In genomic region chr17:31391462-31391861, GRCm38 (mm10) we compare ENCODE assay signal across 15 mouse cellular contexts. TPM values are rescaled to one million over a fixed set of nuclear protein-coding genes. Genes with fewer than 3 reads are reported as not detected.
A peak's percentile ranks its signal among the peaks of the same experiment; 100 is the strongest.
DNase-seq lines count a peak whose midpoint lies in the region; ATAC-seq lines count a peak whose summit lies in the region.
"Had no signal": no experiment of that assay in that cellular context is flagged by ENCODE, and none has a peak within 500 bp of the region (broad histone marks: within the 10 kb centered on the region; RNA-seq: fewer than 3 reads in every experiment).

No protein-coding gene starts in this region.

- WGBS in kidney, embryonic 15.5 days = 50% methylated on average over 3 of the region's 3 CpGs
- 85% methylated on average over 3 of the region's 3 CpGs for WGBS in forebrain, embryonic 13.5 days

- no peak overlapping the region for H3K27ac ChIP-seq in kidney, embryonic 15.5 days
- H3K27ac ChIP-seq in forebrain, embryonic 13.5 days = no peak overlapping the region
- H3K27ac ChIP-seq: hindbrain, embryonic 10.5 days; liver, embryonic 15.5 days had no signal

- H3K4me2 ChIP-seq in kidney, embryonic 15.5 days = no peak overlapping the region
- H3K4me2 ChIP-seq in forebrain, embryonic 13.5 days = no peak overlapping the region
- H3K4me2 ChIP-seq: liver, embryonic 15.5 days; midbrain, embryonic 11.5 days had no signal

- no peaks in the 10 kb centered on the region for H3K9me3 ChIP-seq in kidney, embryonic 15.5 days (replicated peaks)
- H3K9me3 ChIP-seq in forebrain, embryonic 13.5 days (replicated peaks) = no peaks in the 10 kb centered on the region
- H3K9me3 ChIP-seq: hindbrain, embryonic 10.5 days; liver, embryonic 15.5 days had no signal

- H3K9ac ChIP-seq in kidney, embryonic 15.5 days = no peak overlapping the region
- H3K9ac ChIP-seq in forebrain, embryonic 13.5 days = no peak overlapping the region
- H3K9ac ChIP-seq: liver, embryonic 15.5 days had no signal

- no peak overlapping the region for H3K4me3 ChIP-seq in kidney, embryonic 15.5 days (replicated peaks)
- no peak overlapping the region for H3K4me3 ChIP-seq in forebrain, embryonic 13.5 days
- H3K4me3 ChIP-seq: hindbrain, embryonic 10.5 days; liver, embryonic 15.5 days had no signal

- peak; percentile 51 to 61 for DNase-seq in kidney, adult 8-10 months
- DNase-seq in forelimb bud, embryonic 11.5 days (ENCODE audit: low read depth, low spot score) = peak; percentile 28
- DNase-seq in kidney, postnatal 36 days = peak; percentile 45 to 48
- peak; percentile 48 for DNase-seq in lung, postnatal 25 days (ENCODE audit: low spot score)
- no peak for DNase-seq in retina, postnatal 1 day
- DNase-seq: adrenal gland, postnatal 25 days; cerebellum, postnatal 10 days; gastrocnemius, postnatal 36 days; spleen, adult 18-20 months had no signal

- peaks cover 6% of the 10 kb centered on the region; the same call in 1 of the 2 replicates for H3K27me3 ChIP-seq in kidney, embryonic 15.5 days
- H3K27me3 ChIP-seq in forebrain, embryonic 13.5 days = no peaks in the 10 kb centered on the region

- H3K36me3 ChIP-seq in kidney, embryonic 15.5 days = no peaks in the 10 kb centered on the region
- peaks cover 6% of the 10 kb centered on the region; the same call in 1 of the 2 replicates for H3K36me3 ChIP-seq in forebrain, embryonic 13.5 days (ENCODE audit: poor library complexity, severe bottlenecking)
- H3K36me3 ChIP-seq: hindbrain, embryonic 10.5 days; liver, embryonic 15.5 days had no signal

- no peak for ATAC-seq in kidney, embryonic 15.5 days (replicated peaks; ENCODE audit: low FRiP score)
- ATAC-seq in forebrain, embryonic 13.5 days = no peak
- ATAC-seq: CD4-positive, CD25-positive, alpha-beta regulatory T cell, adult 4 months had no signal

- H3K4me1 ChIP-seq in kidney, embryonic 15.5 days = peaks cover 39% of the 10 kb centered on the region
- peaks cover 39% of the 10 kb centered on the region for H3K4me1 ChIP-seq in forebrain, embryonic 13.5 days

RNA-seq across cellular contexts. Expression of gene Pde9a, which starts 5.5 kb away (rescaled TPM):
- polyA plus RNA-seq in kidney, embryonic 15.5 days (2015; fragmentation: Nextera tagmentation; extraction: Ambion mirVana) = 27.6 and 34.9 TPM in 2 replicates
- polyA plus RNA-seq in forebrain, embryonic 13.5 days (2015; fragmentation: Nextera tagmentation; extraction: Ambion mirVana) = 46.4 and 52.3 TPM in 2 replicates
- polyA plus RNA-seq: CD4-positive, CD25-positive, alpha-beta regulatory T cell, adult 4 months had no signal
